Mouse (Mus musculus): ENCODE data around the gene Atg4c. TPM values are rescaled to one million over a fixed set of nuclear protein-coding genes. Genes with fewer than 3 reads are reported as not detected.
A peak's percentile ranks its signal among the peaks of the same experiment; 100 is the strongest.

The Atg4c gene
- polyA plus RNA-seq, 1 experiment from 2014 or later: 8.1 TPM

DNA sequence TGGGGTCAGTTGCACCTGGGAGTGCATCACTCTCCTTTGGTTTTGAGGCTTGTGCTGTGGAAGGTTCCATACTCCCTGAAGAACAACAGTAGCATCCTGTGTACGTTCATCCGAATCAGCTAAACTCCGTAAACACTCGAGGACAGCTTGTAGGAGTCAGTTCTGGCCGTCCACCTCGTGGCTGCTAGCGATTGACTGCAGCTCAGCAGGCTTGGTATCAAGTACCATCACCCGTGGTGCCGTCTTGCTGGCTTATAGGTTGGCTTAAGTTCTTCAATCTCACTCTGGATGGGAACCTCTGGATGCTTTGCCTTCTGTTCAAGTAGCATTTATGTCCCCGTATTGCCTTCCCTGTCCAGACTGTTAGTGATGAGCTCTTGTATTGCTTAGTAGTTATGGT is 95.6 kb downstream of the Atg4c start:
- no peak for TF ChIP-seq CTCF (IDR thresholded peaks at IDR 0.05)
- TF ChIP-seq EP300 (IDR thresholded peaks at IDR 0.05): no peak
- no peaks in the 10 kb centered on the region for H3K36me3 ChIP-seq (ENCODE audit: insufficient read depth, low read length)
- H3K9ac ChIP-seq (replicated peaks; ENCODE audit: low read depth): no peak overlapping the region
- no peaks in the 10 kb centered on the region for H3K9me3 ChIP-seq (ENCODE audit: low read length)
- DNase-seq (ENCODE audit: low spot score): no peak
- H3K4me3 ChIP-seq (ENCODE audit: low read depth, low read length): no peak overlapping the region
- no peak for ATAC-seq
- H3K27ac ChIP-seq (ENCODE audit: low read length): no peak overlapping the region
- H3K4me1 ChIP-seq (ENCODE audit: insufficient read depth, low read depth, low read length): no peaks in the 10 kb centered on the region
- H3K27me3 ChIP-seq (replicated peaks; ENCODE audit: insufficient read depth, low read length): no peaks in the 10 kb centered on the region
- H3K4me2 ChIP-seq (replicated peaks; ENCODE audit: low read depth, low read length): no peak overlapping the region
- 76% methylated on average over 10 of the region's 10 CpGs for WGBS

DNA sequence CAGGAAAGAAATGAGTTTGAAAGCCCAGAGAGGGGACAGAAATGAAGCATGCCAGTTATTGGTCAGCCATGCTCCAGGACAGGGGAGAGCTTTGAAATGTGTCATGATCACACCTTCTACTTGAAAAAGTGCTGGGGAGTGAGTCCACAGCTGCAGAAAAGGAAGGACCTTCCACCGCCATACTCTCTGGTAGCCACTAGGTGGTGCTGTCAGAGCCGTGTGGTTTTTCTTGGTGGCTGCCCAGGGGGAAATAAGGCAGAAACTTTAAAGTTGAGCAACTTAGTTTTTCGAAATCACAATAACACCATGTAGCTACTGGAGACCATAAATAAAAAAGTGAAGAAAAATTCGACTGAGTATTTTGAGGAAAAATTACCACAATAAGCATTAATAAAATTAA is 104.9 kb downstream of the Atg4c start:
- TF ChIP-seq EP300 (IDR thresholded peaks at IDR 0.05): no peak
- peak; percentile 88 for TF ChIP-seq CTCF (IDR thresholded peaks at IDR 0.05)
- Histone ChIP-seq H3K27ac (ENCODE audit: low read length) (no peak overlapping the region), H3K9me3 (ENCODE audit: low read length) (no peaks in the 10 kb centered on the region), H3K4me2 (replicated peaks; ENCODE audit: low read depth, low read length) (no peak overlapping the region), H3K9ac (replicated peaks; ENCODE audit: low read depth) (no peak overlapping the region), H3K36me3 (ENCODE audit: insufficient read depth, low read length) (no peaks in the 10 kb centered on the region), H3K4me3 (ENCODE audit: low read depth, low read length) (no peak overlapping the region), H3K27me3 (replicated peaks; ENCODE audit: insufficient read depth, low read length) (no peaks in the 10 kb centered on the region), H3K4me1 (ENCODE audit: insufficient read depth, low read depth, low read length) (no peaks in the 10 kb centered on the region)
- peak; percentile 78 for DNase-seq (ENCODE audit: low spot score)
- WGBS: 13% methylated on average over 4 of the region's 4 CpGs
- peak; percentile 41; the same call in 1 of the 2 replicates for ATAC-seq

- ATAC-seq: no peak
- Histone ChIP-seq H3K4me1 (ENCODE audit: insufficient read depth, low read depth, low read length) (no peaks in the 10 kb centered on the region), H3K27me3 (replicated peaks; ENCODE audit: insufficient read depth, low read length) (no peaks in the 10 kb centered on the region), H3K9me3 (ENCODE audit: low read length) (no peaks in the 10 kb centered on the region), H3K27ac (ENCODE audit: low read length) (no peak overlapping the region), H3K4me3 (ENCODE audit: low read depth, low read length) (no peak overlapping the region), H3K36me3 (ENCODE audit: insufficient read depth, low read length) (no peaks in the 10 kb centered on the region), H3K9ac (replicated peaks; ENCODE audit: low read depth) (no peak overlapping the region), H3K4me2 (replicated peaks; ENCODE audit: low read depth, low read length) (no peak overlapping the region)
- no peak for TF ChIP-seq EP300 (IDR thresholded peaks at IDR 0.05)
- TF ChIP-seq CTCF (IDR thresholded peaks at IDR 0.05): no peak
- WGBS: 79% methylated on average over 13 of the region's 13 CpGs
- DNase-seq (ENCODE audit: low spot score): no peak
Measured at GRCm38 (mm10) chr4:99304793-99305192, 111.1 kb downstream of the Atg4c start.

Other genes starting within 250 kb of the Atg4c start
- 0.61 and 0.75 TPM in 2 replicates for gene Angptl3, start 163.0 kb upstream of the Atg4c start, polyA plus RNA-seq (2015; fragmentation: Nextera tagmentation; extraction: Ambion mirVana)
- gene Dock7, start 73.0 kb upstream of the Atg4c start, polyA plus RNA-seq (2015; fragmentation: Nextera tagmentation; extraction: Ambion mirVana): 20.1 and 23.0 TPM in 2 replicates
- 0.11 and 0.17 TPM in 2 replicates for gene Gm12689, start 102.0 kb downstream of the Atg4c start, polyA plus RNA-seq (2015; fragmentation: Nextera tagmentation; extraction: Ambion mirVana)